Mouse (Mus musculus): ENCODE measurements around the gene Pdhb.
"Not testable (repeated sequence)": the region's sequence is repeated elsewhere in the genome, so short reads cannot be mapped to it uniquely, and the experiment has no call there.

Pdhb gene

GRCm38 (mm10) chr14:8139724-8140710 is 32.8 kb downstream of the Pdhb start:
- DNase-seq (ENCODE audit: low spot score in 2 of 2): no peak

- no peak for DNase-seq (ENCODE audit: low spot score in 2 of 2)
These were observed 37.7 kb downstream of the Pdhb start for GRCm38 (mm10) chr14:8135130-8135529.

- DNase-seq (ENCODE audit: low spot score in 2 of 2): no peak
These were observed 38.6 kb downstream of the Pdhb start for GRCm38 (mm10) chr14:8134234-8134633.

GRCm38 (mm10) chr14:8132789-8133188 is 40.0 kb downstream of the Pdhb start:
- no peak for DNase-seq (ENCODE audit: low spot score in 2 of 2)

- DNase-seq (ENCODE audit: low spot score in 2 of 2): peak in 1 of 2 experiments; percentile 64
These were observed 44.9 kb downstream of the Pdhb start for GRCm38 (mm10) chr14:8127971-8128370.

- DNase-seq (ENCODE audit: low spot score in 2 of 2): no peak
These were observed 48.6 kb downstream of the Pdhb start for GRCm38 (mm10) chr14:8124046-8124881.

GRCm38 (mm10) chr14:8123611-8124010 is 49.2 kb downstream of the Pdhb start:
- DNase-seq (ENCODE audit: low spot score in 2 of 2): not testable (repeated sequence)

- no peak for DNase-seq (ENCODE audit: low spot score in 2 of 2)
These were observed 49.7 kb downstream of the Pdhb start for GRCm38 (mm10) chr14:8123141-8123540.

- DNase-seq (ENCODE audit: low spot score in 2 of 2): no peak
These were observed 52.9 kb downstream of the Pdhb start for GRCm38 (mm10) chr14:8119904-8120303.

GRCm38 (mm10) chr14:8119454-8119853 is 53.4 kb downstream of the Pdhb start:
- DNase-seq (ENCODE audit: low spot score in 2 of 2): no peak

GRCm38 (mm10) chr14:8117371-8117770 is 55.5 kb downstream of the Pdhb start:
- DNase-seq (ENCODE audit: low spot score in 2 of 2): no peak

Measured in spleen, postnatal 10 days (tissue).